Mouse (Mus musculus) frontal cortex, adult 2 months (tissue): ENCODE data around the gene 2410131K14Rik. TPM values are rescaled to one million over a fixed set of nuclear protein-coding genes. Genes with fewer than 3 reads are reported as not detected.

Source experiments
- DNase-seq, 2 experiments: peaks; one replicate each; pipeline ENCODE4 v3.0.0; 2022; ENCODE audit warnings: low spot score in 1 of 2; ENCODE audit errors: extremely low spot score in 1 of 2
- polyA plus RNA-seq: library from polyadenylated mRNA; depleted of rRNA; stranded (reverse); fragments of >200 nt; gene quantifications from 2 replicates; pipeline ENCODE4 v1.2.3, GENCODE M21; 2012

Gene 2410131K14Rik
- polyA plus RNA-seq, 1 experiment: 14.4 TPM

DNA sequence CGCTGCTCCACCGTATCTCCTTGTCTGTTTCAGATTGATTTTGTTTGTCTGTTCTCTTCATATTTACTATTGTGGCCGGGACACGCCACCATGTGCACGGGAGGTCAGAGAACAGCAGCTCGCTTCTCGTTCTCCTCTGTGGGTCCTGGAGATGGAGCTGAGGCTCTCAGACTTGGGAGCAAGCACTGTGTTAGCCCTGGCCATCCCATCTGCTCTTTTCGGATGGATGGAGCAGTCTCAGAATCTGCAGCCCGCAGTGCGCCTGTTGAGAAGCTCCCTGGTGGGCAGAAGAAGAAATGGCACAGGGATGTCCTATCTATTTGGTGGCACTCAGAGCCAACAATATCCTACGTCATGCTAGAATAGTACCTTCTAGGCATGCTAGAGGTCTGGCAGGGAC is 15.6 kb downstream of the 2410131K14Rik start:
- no peak for DNase-seq

DNA sequence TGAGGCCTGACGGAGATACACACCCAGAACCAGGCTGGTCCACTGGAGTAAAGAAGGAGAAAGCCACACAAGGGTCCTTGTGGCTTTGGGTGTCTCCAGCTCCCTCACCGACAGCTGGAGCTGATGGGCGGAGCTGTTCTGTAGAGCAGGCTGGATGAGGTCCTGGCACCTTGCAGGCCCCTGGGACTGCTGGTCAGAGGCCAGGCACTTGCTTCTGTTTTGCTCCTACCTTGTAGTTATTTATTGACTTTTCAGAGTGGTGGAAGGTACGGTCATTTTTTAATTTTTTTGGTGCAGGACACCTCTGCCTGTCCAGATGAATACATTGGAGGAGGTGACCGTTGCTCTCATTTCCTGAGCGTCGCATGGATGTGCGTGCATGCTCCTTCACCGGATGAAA is 16.2 kb downstream of the 2410131K14Rik start:
- no peak for DNase-seq

DNA sequence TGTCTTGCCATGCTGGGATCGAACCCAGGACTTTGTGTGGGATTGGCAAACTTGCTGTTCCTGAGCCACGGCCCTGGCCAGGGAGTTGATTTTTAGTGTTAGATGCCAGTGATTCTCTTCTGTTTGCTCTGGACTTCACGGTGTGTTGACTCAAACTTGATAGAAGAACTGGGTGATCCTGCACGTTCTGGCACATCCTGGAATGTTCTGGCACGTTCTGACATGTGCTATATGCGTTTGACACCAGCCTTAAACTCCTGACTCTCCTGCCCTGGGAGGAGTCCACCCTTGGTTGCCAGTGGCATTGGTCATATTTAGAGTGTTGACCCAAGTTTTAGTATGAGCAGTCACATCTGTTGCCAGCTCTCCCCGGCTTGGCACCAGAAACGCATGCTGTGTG is 17.4 kb downstream of the 2410131K14Rik start:
- DNase-seq: no peak

DNA sequence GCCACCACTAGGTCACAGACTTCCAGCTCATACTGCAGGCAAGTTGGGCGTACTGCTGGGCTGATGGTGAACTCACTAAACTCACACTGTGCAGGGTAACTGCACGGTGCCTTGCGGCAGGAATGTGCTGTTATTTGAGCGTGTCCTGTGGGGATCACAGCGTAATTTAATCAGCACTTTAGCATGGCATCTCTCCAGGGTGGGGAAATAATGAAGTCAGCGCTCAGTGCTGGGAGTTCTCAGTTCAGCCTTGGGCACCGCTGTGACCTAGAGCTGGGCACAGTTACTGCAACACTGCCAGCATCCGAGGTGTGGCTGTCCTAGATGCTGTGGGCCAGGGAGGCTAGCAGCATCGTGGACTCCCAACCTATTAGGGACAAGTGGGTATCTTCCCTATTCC is 19.3 kb downstream of the 2410131K14Rik start:
- DNase-seq: no peak

DNA sequence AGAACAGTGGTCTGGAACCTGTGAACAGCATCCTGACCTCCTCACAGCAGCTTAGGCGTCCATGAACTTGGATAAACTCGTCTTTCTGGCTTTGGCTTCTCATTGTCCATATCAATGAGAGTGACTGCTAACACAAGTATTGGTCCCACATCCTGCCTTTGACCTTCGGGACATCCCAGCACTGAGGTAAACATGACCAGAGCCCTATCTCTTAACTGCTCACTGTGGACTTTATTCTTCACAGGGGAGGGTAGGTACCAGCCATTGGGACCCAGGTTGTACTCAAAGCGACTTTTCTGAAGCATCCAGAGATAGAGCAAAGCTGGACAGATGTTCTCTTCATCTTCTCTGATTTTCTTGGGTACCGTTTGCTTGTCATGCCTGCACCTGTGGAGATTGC is 20.3 kb downstream of the 2410131K14Rik start:
- DNase-seq: no peak

DNA sequence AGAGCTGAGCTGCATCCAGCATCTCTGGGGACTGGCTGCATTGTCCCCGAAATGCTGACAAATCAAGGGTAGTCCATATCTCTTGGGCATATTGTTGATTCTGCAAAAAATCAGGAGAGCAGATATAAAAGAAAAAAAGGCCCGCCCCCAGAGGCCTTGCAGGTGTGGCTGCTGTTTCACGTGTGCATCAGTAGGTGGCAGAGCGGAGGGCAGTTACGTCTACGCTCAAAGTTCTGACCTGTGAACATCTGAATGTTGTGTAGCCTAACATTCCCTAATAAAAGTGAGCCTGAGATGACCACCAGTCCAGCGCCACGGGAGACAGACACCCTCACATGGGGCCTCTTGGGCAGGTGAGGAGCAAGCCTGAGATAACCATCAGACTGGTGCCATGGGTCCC is 21.3 kb downstream of the 2410131K14Rik start:
- no peak for DNase-seq

DNA sequence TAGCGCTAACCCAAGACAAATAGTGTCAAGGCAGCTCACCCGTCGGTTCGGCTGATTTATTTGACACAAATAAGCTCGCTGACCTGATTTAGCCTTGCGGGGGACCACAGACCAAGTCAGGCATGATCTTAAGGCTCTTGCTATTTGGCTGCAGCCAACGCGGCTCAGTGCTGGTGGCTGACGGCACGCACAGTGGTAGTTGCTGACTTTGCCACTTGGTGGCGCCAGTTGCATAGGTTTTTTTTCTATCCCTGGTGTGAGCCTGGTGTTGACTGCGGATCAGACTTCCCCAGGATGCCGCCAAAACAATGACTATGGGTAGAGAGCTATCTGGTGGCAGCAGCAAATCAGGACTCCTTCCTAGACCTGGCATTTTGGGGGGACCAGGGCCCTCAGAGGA is 24.0 kb downstream of the 2410131K14Rik start:
- DNase-seq: peak; percentile 77 to 96

DNA sequence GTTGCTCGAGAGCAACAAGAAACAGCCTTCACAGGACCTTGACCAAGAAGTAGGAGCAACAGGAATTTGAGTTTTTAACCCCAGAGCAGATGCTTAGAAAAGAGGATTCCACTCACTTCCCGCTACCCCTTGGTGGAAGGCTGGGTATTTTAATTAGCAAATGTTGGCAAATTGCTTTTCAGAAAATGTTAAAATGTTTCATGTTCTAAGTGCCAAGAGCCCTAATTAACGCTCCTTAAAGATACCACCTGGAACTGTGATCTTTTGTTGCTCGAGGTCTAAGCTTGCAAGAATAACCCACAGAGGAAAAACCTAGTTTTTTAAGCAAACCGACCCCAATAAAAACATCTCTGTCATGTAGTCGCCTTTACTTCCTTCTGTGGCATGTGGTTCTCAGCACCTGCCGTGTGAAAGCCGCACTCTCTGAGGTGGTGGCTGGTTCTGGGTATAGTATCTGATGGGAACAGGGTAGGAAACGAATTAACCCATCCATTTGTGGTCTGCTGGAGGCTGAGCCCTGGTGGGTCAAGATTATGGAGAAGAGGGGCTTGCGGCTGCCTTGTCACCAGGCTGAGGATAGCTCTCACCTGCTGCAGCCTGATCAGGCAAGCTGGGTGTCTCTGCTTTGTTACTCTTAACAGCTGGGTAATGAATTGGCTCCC is 26.6 kb downstream of the 2410131K14Rik start:
- no peak for DNase-seq

DNA sequence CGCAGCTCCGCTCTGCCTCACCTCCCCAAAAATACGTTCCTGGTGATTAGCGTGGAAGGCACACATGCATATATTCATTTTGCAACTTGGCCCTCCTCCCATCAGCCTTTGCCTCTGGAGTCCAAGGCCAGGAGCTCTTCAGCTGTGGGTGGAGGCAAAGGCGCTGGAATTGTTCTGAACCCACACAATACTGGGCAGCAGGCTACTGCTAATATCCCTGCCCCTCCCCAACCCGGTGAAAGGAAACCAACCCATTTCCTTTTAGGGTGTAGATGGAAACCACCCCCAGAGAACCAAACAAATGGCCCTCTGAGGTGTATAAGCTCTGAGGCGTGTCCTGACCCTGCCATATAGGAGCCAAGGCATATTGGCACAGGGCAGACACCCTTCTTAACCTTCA is 28.4 kb downstream of the 2410131K14Rik start:
- no peak for DNase-seq

DNA sequence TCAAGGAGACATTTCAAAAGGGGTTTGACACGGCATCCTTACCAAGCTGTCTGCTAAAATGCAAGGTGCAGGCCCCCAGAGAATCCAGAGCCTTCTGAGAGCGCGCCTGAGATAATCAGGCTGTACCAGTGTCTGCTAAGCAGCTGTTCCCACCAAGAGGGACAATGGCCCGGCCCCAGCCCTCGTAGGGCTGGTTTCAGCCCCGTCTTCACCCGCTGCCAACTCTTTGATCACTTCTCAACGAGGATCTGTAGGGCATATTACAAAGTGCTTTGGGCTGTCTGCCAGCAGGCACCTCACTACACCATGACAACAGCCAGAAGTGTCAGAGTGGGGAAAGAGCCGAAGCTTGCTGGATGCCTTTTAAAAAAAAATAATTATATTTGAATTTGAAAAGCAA is 29.5 kb downstream of the 2410131K14Rik start:
- DNase-seq: no peak

DNA sequence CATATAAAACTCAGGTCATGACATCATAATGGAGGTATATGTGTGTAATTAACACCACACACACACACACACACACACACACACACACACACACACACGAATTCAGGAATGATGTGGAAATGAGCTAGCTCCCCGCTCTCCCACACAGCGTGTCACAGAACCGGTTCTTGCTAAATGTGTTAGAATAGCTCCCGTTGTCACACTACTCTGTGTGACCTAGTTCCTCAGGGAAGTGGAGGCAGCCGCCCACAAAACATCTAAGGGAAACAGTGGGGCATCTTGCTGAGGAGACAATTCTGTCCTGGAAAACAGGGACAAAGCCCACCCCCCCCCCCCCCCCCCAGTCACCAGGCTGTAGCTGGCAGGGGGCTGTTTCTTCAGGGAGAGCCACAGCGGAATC is 31.3 kb downstream of the 2410131K14Rik start:
- DNase-seq: peak; percentile 34 to 74

DNA sequence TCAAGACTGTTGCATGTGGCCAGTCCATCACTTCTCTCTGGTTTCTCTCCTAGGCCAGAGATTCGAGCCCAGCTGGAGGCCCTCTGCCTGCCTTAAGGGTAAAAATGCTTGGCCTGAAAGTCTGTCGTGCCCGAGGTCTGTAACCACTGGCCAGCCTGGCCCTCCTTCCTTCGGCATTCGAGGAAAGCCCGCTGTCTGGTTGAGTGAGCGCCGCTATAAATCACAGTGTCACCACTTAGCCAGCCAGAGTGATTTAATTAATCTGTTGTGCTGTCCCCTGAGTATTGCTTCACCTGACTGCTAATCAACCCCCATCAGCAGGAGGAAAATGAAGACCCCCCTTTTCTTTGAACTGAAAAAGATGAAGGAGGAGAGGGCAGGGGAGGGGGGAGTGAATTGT is 31.7 kb downstream of the 2410131K14Rik start:
- no peak for DNase-seq

DNA sequence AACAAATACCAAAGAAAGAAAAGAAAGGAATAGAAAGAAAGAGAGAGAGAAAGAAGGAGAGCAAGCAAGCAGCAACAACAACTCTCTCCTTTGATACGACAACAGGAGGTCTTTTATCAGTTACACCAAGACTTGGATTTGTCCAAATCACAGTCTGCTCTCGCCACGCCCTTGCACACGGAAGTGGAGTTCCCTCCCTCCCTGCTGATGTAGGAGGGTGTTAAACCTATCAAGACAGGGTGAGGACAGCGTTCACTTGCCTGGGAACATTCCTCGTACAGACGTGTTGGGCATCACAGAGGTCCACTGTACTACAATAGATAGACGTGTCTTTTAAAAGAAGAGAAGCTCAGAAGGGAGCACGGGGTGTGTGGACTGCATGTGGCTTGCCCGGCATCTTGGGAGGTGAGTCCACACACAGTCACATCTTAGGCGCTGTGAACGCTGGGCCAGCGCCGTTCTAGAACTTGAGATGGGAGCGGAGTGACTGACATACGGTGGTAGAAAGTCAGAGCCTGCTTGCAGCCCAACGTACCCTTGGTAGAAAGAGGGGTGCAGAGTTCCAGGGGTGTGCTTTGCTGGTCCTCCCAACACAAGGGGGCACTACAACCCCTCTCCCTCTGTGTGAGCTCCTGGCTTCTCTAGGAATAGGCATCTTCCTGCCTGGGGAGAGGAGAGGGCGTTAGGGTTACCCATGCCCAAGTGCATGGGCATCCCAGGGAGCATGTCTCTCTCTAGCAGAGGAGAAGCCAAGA is 32.9 kb downstream of the 2410131K14Rik start:
- DNase-seq: no peak

DNA sequence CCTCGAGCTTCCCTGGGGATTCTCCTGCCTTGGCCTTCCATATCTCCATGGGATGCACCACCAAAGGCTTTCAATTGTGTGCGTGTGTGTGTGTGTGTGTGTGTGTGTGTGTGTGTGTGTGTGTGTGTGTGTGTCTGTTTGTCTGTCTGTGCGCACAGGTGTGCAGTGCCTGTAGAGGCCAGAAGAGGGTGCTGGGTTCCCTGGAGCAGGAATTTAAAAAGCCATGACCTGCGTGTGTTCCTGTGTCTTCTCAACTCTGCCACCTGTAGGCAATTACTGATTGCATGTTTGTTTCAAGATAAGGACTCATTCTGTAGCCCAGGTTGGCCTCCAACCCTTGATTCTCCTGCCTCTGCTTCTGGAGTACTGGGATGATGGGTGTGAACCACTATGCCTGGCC is 46.4 kb downstream of the 2410131K14Rik start:
- no peak for DNase-seq

DNA sequence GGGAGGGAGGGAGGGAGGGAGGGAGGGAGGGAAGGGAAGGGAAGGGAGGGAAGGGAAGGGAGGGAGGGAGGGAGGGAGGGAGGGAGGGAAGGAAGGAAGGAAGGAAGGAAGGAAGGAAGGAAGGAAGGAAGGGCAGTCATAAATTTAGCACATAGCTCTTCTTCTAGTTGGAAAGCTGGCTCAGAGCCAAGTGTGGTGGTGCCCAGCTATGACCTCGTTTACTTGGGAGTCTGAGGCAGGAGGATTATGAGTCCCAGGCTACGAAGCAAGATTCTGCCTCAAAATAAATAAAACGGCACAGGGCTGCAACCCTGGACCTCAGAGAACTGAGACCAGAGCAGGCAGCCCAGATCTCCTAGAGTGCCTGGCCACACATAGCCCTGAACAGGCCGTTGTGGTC is 47.4 kb downstream of the 2410131K14Rik start:
- no peak for DNase-seq

DNA sequence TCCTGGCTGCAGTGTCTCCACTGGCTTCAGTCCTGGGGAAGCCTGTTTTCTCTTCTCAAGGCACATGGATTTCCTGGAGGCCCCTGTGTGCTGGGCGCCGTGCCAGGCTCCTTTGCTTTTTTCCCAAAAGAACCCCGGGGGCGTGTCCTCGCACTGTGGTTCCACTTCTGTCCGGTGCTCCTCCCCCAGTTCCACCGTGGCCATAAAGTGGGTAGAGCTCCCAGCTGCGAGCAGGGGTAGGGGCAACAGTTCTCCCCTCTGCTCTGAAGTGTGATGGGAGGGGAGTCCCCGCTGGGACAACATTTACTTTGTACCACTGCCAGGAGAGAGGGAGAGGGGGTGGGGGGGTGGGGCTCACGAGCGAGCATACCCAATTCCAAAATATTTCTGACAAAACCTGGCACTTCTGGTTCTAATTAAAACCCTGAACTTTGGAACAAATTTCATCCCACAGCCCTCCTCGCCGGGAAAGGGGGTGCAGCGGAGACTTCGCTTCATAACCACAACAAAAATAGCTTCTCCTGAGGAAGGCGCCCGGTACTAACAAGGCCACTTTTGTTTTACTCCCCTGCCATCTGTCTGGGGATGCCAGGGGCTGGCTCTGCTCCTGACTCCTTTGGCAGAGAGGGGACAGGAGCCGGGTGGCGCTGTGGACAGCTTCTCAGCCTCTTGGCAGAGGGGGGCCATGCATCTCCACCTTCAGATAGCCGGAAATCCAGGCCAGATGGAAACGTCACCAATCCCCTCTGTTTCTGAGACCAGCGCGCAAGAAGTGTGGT is 49.2 kb downstream of the 2410131K14Rik start:
- peak; percentile 69 to 87 for DNase-seq

DNA sequence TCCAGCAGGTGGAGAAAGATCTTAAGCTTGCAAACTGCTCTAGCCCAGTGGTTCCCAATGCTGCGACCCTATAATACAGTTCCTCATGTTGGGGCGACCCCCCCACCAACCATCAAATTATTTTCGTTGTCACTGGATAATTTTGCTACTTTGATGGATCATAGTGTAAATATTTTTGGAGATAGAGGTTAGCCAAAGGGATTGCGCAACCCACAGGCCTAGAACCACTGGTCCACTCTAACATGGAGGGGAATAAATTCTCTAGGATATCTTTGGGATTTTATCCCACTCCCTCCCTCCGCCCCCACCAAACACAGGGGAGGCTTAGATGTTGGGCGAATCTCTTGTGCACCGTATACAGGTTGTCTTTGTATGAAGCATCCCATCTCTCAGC is 49.8 kb downstream of the 2410131K14Rik start:
- DNase-seq: no peak

DNA sequence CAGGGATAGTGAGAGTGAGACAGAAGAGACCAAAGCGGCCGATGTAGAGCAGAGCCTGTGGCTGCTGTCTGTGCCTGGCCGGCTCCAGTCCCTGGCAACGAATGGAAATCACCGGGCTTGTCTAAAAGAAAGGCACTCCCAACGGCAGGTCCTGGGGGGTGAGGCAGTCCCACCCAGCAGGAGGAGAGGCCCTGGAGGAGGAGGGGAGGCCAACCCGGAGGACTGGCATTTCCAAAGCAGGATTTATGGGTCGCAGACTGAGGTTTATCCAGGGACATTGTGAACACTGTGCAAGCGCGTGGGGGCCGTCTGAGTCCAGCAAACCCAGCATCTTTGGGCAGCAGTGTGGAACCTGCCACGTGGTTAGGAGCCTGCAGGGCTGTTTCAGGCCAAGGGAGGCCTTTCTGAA is 52.3 kb downstream of the 2410131K14Rik start:
- DNase-seq: no peak

DNA sequence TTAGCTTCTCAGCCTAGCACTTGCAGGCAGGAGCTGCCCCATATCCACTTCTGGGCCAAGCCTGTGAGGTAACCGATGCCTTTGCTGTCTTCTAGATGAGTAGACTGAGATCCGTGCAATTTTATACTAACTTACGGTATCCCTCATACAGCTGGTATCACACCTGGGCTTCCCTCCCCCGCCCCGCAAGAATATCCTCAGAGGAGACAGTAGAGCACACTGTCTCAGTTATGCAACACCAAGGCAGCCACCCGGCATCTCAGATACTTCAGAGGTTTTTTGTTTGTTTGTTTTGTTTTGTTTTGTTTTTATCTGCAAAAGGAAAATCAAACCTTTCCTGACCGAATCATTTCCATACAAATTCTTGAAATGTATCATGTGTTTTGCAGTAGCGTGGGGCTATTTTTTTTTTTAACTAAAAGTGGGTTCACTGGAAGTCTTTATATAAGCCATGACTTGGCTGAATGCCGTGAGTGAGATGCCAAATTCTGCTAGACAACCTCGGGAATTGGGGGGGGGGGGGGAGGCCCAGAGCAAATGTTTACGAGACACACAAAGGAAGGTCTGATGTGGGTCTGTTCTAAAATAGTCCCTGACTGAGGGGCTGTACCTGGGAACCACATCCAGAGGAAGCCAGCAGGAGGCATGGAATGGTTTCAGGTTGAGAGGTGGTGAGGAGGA is 54.8 kb downstream of the 2410131K14Rik start:
- DNase-seq: peak in 1 of 2 experiments; percentile 38

DNA sequence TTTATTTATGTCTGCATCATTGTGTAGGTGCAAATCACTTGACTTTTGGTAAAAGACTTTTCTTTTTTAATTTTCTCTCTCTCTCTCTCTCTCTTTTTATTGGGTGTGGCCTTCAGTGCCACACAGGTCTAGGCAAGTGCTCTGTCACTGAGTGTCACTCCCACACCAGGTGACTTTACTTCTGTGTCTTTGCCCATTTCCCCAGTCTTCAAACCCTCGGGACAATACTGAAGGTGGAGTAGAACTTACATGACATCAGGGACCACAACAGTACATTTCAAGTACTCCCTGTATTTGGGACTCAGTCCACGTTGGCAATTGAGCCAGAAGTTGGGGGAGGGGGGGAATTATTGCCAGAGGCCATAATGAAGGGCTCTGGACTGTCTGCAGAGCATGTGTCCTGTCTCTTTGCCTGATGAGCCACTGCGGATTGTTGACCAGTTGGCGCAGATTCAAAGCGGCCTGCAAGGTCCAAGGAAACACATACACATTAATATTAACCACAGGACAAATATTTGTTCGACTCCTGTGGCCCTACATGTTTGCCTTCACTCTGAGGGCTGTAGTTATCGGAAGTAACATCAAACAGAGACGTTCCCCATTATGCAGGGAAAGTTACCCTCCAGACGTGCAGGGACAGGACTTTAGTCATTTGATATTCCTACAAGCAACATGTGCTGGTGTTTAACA is 57.6 kb downstream of the 2410131K14Rik start:
- no peak for DNase-seq
